Mouse (Mus musculus): ENCODE measurements around the gene Pvalb. TPM values are rescaled to one million over a fixed set of nuclear protein-coding genes. Genes with fewer than 3 reads are reported as not detected.
A peak's percentile ranks its signal among the peaks of the same experiment; 100 is the strongest.

Pvalb gene
- total RNA-seq, 2 experiments from 2014 or later = 96.5 to 97.2 TPM

DNA sequence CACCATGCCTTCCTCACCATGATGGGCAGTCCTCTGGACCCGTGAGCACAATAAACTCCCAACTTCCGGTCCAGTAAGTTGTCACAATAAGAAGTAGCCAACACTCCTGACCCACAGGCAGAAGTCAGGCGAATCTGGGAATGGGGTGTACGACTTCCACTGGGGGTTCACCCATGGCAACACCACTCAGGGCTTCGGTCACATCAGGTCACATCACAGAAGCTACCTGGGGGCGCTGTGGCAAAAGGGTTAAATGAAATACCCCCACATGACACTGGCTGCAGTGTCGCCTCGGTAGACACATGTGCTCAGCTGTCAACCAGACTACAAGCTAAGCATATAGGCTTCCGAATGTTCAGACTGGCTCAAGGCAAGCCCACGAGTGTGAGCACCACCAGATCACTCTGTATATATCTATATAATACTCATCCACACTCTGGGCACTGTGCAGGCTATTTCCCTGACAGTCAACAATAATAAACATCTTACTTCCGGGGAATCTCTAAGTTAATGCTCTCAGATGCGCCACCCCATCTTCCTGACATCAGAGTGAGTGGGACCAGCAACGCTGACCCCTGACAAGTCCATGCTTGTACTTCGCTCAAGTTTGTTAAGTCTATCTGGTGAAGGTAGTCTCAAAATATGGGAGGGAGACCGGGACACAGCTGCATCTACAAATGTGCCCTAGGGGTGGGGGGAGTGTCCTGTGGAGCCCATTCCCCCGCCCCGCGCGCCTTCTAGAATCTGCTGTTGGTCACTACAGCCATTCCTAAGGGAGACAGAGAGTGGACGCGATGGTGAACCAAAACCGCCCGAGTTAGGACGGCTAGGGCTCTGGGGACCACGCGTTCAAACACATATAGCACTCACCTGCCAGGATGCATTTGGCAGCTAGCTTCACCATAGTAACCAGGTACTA is 33.0 kb downstream of the Pvalb start:
- intact Hi-C loops (cut with DNase I) = loop anchor here (1.0 to 5.0 kb wide), 5 partner anchors 54 to 241 kb away; no protein-coding TSS in a partner anchor
- Histone ChIP-seq H3K27ac (peak overlapping the region; percentile 56), H3K4me3 (peak overlapping the region; percentile 71)
- peak in 1 of 2 experiments; percentile 16 for DNase-seq (ENCODE audit: extremely low spot score in 1 of 2, low spot score in 2 of 2)
- TF ChIP-seq CTCF (IDR thresholded peaks at IDR 0.05) = no peak

DNA sequence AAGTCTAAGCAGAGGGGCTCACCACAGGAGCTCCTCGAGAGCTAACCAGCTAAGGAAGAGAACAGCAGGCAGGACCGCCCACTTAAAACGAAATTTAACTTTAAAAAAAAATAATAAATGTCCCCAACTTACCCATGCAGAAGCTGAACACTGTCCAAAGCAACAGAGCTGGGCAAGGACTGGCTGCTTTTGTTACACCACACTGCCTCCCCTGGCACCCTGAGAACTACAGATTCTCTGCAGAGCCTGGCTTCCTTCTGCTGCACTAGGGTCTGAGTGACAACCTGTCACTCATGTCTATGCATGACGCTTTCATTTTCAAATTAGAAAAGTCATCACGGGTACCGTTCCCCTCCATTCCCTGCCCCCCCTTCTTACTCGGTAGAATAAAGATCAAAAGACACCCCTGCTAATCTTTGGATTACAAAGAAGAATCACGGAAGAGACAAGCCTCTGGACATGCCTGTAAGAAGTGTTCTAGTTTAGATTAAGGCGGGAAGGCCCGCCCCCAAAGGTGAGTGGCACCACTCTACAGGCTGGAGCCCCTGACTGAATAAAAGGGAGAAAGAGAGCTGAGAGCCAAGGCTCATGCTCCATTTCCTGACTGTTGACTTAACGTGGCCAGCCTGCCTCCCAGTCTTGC is 33.8 kb downstream of the Pvalb start:
- Histone ChIP-seq H3K4me3 (no peak overlapping the region; the same call in 1 of the 2 replicates), H3K27ac (peak overlapping the region; percentile 21; the same call in 1 of the 2 replicates)
- intact Hi-C loops (cut with DNase I) = loop anchor here (1.0 to 5.0 kb wide), 5 partner anchors 54 to 240 kb away; no protein-coding TSS in a partner anchor
- TF ChIP-seq CTCF (IDR thresholded peaks at IDR 0.05) = peak; percentile 48
- DNase-seq (ENCODE audit: extremely low spot score in 1 of 2, low spot score in 2 of 2) = peak in 1 of 2 experiments; percentile 31

DNA sequence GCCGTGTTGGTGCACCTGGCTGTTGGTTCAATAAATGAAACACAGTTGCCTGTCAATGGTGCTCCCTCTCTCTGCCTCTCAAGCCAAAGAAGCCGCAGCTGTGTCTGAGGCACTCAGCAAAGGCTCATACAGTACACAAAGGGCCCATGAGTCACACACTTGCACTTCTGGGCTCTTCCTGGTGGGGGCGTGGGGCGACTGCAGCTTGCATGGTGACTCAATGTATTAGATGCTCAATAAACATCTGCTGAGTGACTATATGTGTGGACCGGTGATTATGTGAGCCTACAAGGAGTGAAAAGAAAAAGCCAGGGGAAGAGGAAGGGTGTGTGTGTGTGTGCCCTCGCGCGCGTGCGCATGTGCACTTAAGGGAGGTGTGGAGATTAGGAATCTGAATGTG is 34.5 kb downstream of the Pvalb start:
- DNase-seq (ENCODE audit: extremely low spot score in 1 of 2, low spot score in 2 of 2) = peak; percentile 37 to 54
- intact Hi-C loops (cut with DNase I) = loop anchor here (1.0 to 5.0 kb wide), 5 partner anchors 53 to 239 kb away; no protein-coding TSS in a partner anchor
- peak; percentile 25 for TF ChIP-seq CTCF (IDR thresholded peaks at IDR 0.05)
- Histone ChIP-seq H3K27ac (peak overlapping the region; percentile 21; the same call in 1 of the 2 replicates), H3K4me3 (no peak overlapping the region)

DNA sequence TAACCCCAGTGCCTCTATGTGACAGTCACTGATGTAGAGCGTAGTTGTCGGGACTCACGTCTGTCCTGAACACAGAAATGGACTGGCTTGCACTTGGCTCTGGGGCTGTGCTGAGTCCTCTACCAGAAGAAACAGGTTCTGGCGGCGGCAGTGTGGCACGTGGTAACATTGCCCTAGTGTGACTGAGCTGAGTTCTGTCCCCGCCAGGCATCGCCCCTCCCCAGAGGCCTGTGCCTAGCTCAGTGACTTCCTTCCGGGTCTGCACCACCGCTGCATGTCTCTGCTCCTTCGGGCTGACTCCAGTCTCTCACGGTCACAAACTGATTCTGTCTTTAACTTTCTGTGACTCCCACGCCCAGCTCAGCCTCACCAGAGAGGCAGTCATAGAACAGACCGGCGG is 35.5 kb downstream of the Pvalb start:
- no peak overlapping the region for H3K27ac ChIP-seq
- intact Hi-C loops (cut with DNase I) = loop anchor here (5.0 kb wide), 3 partner anchors 108 to 238 kb away; no protein-coding TSS in a partner anchor
- no peak for TF ChIP-seq CTCF (IDR thresholded peaks at IDR 0.05)

DNA sequence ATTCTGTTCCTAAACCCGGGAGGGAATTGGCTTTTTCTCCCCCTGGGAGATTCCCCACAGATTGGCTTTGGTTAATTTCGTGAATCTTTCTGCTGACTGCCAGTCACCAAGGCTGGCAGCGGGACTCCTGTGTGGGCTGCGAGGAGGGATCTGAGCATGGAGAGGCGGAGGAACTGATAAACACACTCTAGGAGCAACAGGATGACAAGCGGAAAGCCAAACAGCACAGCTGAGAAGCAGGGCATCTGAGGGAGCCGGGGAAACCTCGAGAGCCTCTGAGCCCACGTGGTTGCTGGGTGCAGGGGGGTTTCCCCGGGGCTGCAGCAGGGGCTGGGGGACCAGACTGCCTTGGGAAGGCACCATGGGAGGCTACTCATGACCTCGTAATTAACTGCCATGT is 36.6 kb downstream of the Pvalb start:
- intact Hi-C loops (cut with DNase I) = loop anchor here (2.0 kb wide), 1 partner anchor 43 kb away; no protein-coding TSS in a partner anchor
- Histone ChIP-seq H3K27ac (no peak overlapping the region), H3K4me3 (no peak overlapping the region)
- DNase-seq (ENCODE audit: extremely low spot score in 1 of 2, low spot score in 2 of 2) = peak; percentile 20 to 38
- TF ChIP-seq CTCF (IDR thresholded peaks at IDR 0.05) = no peak

More for the DNA sequence above, 35.5 kb downstream of the Pvalb start:
- no peak for DNase-seq (ENCODE audit: extremely low spot score in 1 of 2, low spot score in 2 of 2)
- H3K4me3 ChIP-seq = no peak overlapping the region

DNA sequence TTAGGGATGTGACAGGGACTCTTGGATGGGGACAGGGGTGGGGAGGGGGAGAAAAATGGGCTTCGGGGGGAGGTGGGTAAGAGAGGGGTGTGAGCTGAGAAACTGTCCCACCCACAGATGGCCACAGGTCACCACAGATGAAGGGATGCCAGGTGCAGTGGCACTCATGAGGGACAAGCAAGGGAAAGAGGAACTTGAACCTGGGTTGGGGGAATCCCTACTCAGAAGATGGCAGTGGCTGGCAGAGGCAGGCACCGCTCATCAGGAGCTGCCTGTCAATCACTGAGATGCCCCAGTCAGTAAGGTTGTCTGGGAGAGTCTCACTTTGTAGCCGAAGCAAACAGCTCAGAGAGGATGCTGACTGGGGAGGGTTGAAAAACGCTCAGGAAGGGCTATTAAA is 40.9 kb downstream of the Pvalb start:
- intact Hi-C loops (cut with DNase I) = no loop called here
- H3K4me3 ChIP-seq = no peak overlapping the region
- H3K27ac ChIP-seq = no peak overlapping the region
- DNase-seq (ENCODE audit: extremely low spot score in 1 of 2, low spot score in 2 of 2) = no peak
- TF ChIP-seq CTCF (IDR thresholded peaks at IDR 0.05) = no peak

DNA sequence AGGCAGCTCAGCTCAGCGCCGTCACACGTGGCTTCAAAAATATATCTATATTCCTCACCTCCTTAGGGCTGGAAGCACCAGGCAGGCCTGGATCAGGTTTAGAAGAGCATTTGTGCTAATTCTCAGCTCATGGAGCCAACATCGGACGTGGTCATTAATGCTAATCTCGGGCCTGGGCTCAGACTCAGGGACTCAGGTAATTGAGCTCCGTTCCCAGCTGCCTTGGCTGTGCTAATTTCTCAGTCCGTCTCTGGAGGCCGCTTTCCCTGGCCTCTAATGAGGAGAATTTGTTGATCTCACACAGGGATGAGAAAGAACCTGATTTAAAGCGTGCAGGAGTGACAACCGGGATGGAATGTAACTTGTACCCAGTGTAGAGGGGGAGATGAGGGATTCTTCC is 41.7 kb downstream of the Pvalb start:
- intact Hi-C loops (cut with DNase I) = no loop called here
- DNase-seq (ENCODE audit: extremely low spot score in 1 of 2, low spot score in 2 of 2) = no peak
- H3K27ac ChIP-seq = peak overlapping the region; percentile 11
- no peak for TF ChIP-seq CTCF (IDR thresholded peaks at IDR 0.05)
- no peak overlapping the region for H3K4me3 ChIP-seq

DNA sequence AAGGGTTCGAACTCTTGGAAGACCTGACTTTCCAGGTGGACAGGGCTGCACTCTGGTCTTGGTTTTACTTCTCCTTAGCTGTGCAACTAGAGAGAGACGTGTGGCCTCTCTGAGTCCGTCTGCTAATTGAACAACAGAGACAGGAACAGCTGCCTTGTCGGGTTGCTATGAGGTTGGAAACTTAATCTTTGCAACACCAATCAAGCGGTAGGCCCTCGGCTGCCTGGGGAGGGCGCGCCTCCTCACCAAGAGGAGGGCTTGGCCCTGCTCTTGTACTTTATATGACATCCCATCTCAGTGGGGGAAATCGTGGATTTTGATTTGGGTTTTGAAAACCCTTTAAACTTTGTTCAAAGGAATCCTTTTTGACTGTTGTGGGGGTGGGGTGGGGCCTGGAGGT is 44.3 kb downstream of the Pvalb start:
- Histone ChIP-seq H3K27ac (no peak overlapping the region), H3K4me3 (no peak overlapping the region)
- no peak for DNase-seq (ENCODE audit: extremely low spot score in 1 of 2, low spot score in 2 of 2)
- intact Hi-C loops (cut with DNase I) = no loop called here
- no peak for TF ChIP-seq CTCF (IDR thresholded peaks at IDR 0.05)

DNA sequence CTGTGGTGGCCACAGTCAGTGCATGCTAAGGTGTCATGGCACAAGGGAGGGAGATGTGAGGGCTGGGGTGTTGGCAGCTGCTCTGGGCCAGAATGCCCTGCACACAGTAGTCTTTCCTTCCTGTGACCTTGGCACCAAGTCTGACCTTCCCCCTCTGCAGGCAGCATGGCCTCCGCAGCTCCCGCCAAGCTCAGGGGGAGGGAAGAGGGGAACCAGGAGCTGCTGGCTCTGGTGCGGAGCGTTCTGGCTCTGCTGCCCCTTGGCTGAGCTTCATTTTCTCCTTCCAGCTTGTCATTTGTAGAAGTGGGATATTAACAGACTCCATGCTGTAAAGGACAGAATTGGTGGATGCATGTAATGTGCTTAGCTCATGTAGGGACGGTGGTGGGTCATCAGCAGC is 47.9 kb downstream of the Pvalb start:
- intact Hi-C loops (cut with DNase I) = no loop called here
- no peak for DNase-seq (ENCODE audit: extremely low spot score in 1 of 2, low spot score in 2 of 2)
- Histone ChIP-seq H3K4me3 (no peak overlapping the region), H3K27ac (no peak overlapping the region)
- TF ChIP-seq CTCF (IDR thresholded peaks at IDR 0.05) = no peak

DNA sequence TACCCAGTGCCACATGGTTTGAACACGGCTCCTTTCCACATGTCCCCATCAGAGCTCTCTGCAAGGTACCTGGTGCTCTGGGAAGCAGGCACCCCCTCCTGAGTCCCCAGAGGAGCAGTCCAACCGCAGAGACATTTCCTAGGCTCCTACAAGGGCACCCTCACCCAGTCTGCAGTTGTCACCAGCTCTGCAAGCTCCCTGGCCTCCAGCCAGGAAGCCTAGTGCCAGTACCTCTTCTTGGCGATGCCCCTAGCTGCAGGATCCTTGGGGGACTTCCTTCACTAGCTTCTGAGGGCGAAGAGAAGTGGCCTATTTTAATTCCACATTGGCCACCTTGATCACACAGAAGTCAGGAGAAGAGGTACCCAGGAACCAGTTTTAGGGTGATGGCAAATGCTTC is 48.4 kb downstream of the Pvalb start:
- H3K4me3 ChIP-seq = no peak overlapping the region
- no peak for TF ChIP-seq CTCF (IDR thresholded peaks at IDR 0.05)
- DNase-seq (ENCODE audit: extremely low spot score in 1 of 2, low spot score in 2 of 2) = no peak
- intact Hi-C loops (cut with DNase I) = no loop called here
- H3K27ac ChIP-seq = no peak overlapping the region

DNA sequence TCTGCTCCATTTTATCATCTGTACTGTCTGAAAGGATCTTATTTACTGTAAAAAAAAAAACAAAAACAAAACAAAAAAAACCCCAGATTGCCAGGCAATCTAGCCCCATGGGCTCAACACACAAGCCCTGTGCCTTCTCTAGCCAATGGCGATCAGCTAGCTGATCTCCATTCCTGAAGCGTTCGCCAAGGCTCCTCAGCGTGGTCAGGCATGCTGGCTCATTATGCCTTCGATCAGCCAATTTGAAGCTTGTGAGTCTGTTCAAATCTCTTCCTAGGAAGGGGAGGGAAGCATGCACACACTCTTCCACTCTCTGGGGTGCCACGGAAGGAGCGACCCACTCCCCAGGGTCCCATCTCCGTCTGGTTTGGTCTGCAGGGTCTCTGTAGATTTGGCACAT is 48.9 kb downstream of the Pvalb start:
- DNase-seq (ENCODE audit: extremely low spot score in 1 of 2, low spot score in 2 of 2) = no peak
- no peak overlapping the region for H3K4me3 ChIP-seq
- intact Hi-C loops (cut with DNase I) = no loop called here
- no peak overlapping the region for H3K27ac ChIP-seq
- no peak for TF ChIP-seq CTCF (IDR thresholded peaks at IDR 0.05)

DNA sequence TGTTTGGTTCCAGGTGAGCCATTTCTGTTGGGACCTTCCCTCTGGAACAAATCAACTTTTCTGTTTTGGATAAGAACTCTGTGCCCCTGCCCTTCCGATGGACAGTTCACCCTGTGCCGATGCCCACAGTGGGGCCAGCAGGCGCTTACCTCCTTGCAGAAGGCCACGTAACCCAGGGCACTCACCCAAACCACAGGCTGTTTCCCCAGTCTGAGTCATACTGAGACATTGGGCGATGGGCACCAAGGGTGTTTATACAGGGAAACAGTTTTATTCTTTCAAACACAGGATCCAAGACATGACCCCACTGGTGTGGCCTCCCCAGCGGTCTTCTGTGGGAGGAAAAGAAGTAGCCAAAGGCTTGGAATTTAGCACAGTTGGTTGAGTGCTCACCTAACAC is 50.8 kb downstream of the Pvalb start:
- no peak for TF ChIP-seq CTCF (IDR thresholded peaks at IDR 0.05)
- Histone ChIP-seq H3K27ac (no peak overlapping the region), H3K4me3 (no peak overlapping the region)
- intact Hi-C loops (cut with DNase I) = no loop called here
- DNase-seq (ENCODE audit: extremely low spot score in 1 of 2, low spot score in 2 of 2) = no peak

Measured in left cerebral cortex, adult 2 months (tissue).